Mouse (Mus musculus): ENCODE measurements at regions not wholly inside any gene's neighbourhood (a gene's known extent, or its start where the extent isn't known, plus 50 kb on each side); places are given as distances from the start of the nearest gene placed in this dataset.
A peak's percentile ranks its signal among the peaks of the same experiment; 100 is the strongest.

DNA sequence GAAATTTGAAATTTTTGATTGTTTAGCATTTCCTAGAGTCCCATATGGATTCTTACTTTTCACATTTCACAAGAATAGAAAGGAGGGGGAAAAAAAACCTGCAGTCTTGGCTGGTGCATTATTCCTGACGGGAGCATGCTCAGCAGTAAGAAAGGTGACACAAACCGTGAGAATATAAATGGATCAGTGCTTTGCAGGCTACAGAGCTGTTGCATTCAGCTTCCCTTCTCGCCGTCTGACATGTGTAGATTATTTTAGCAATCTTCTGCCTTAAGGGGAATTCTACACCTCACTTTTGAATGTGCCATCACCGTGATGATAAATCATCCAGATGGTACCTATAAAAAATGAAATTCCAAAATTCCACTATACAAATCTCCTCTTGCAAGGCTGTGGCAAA lies 55.3 kb downstream of the Crygf start:
- H3K4me3 ChIP-seq (ENCODE audit: low read length) = no peak overlapping the region
- H3K4me2 ChIP-seq (ENCODE audit: low read length) = no peak overlapping the region
- WGBS = 81% methylated on average over 5 of the region's 5 CpGs
- H3K4me1 ChIP-seq (ENCODE audit: control insufficient read depth, insufficient read depth, low read depth, low read length) = no peaks in the 10 kb centered on the region
- no peaks in the 10 kb centered on the region for H3K9me3 ChIP-seq (ENCODE audit: control insufficient read depth, low read length)
- H3K27ac ChIP-seq (ENCODE audit: low read depth, low read length) = no peak overlapping the region
- H3K36me3 ChIP-seq (ENCODE audit: control insufficient read depth, insufficient read depth, low read length) = no peaks in the 10 kb centered on the region
- H3K27me3 ChIP-seq (replicated peaks; ENCODE audit: control insufficient read depth, insufficient read depth, low read length) = no peaks in the 10 kb centered on the region
- ATAC-seq = no peak
- H3K9ac ChIP-seq (ENCODE audit: low read depth, low read length) = no peak overlapping the region

GRCm38 (mm10) chr1:66000398-66000797 lies 74.1 kb downstream of the Crygf start:
- no peak overlapping the region for H3K4me2 ChIP-seq (ENCODE audit: low read length)
- H3K36me3 ChIP-seq (ENCODE audit: control insufficient read depth, insufficient read depth, low read length) = no peaks in the 10 kb centered on the region
- H3K4me1 ChIP-seq (ENCODE audit: control insufficient read depth, insufficient read depth, low read depth, low read length) = no peaks in the 10 kb centered on the region; the same call in 1 of the 2 replicates
- 71% methylated on average over 3 of the region's 3 CpGs for WGBS
- H3K9ac ChIP-seq (ENCODE audit: low read depth, low read length) = no peak overlapping the region
- ATAC-seq = no peak
- no peaks in the 10 kb centered on the region for H3K9me3 ChIP-seq (ENCODE audit: control insufficient read depth, low read length)
- no peak overlapping the region for H3K27ac ChIP-seq (ENCODE audit: low read depth, low read length)
- H3K27me3 ChIP-seq (replicated peaks; ENCODE audit: control insufficient read depth, insufficient read depth, low read length) = no peaks in the 10 kb centered on the region
- no peak overlapping the region for H3K4me3 ChIP-seq (ENCODE audit: low read length)

DNA sequence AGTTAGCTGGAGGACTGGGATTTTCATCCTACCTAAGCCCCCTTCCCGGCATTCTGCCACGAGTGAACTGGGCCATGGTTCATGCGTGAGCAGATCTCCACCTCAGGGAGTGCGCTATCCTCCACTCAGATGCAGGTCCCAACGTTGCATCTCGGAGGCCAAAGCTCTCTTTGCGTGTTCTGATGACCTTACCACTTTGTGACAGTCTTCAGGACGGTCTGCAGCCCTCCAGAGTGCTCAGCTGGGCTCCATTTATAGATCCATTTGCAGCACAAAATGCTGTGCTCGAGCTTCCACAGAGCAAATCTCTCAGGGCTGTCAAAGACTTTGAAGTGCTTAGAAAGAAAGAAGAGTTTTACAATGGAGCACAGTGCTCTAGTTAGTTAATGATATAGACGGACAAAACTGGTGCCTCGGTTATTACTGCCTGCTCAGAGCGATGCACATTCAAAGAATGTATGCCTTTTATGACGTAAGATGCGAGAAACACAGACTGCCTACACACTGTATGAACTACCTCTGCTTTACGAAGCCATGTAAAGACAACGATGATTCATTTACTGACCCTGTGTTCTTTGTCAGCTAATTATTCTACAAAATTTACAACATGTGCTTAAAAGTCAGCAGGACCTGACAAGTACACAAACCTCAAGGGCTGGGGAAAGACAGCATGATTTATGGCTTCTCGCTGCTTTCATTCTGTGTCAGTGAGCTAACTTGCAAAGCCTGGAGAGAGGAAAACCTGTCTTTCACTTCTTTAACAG lies 77.8 kb downstream of the Crygf start:
- Histone ChIP-seq H3K27ac (ENCODE audit: low read depth, low read length) (no peak overlapping the region), H3K27me3 (replicated peaks; ENCODE audit: control insufficient read depth, insufficient read depth, low read length) (no peaks in the 10 kb centered on the region), H3K4me2 (ENCODE audit: low read length) (peak overlapping the region; percentile 43), H3K4me1 (ENCODE audit: control insufficient read depth, insufficient read depth, low read depth, low read length) (no peaks in the 10 kb centered on the region; the same call in 1 of the 2 replicates), H3K36me3 (ENCODE audit: control insufficient read depth, insufficient read depth, low read length) (no peaks in the 10 kb centered on the region), H3K9me3 (ENCODE audit: control insufficient read depth, low read length) (no peaks in the 10 kb centered on the region), H3K4me3 (ENCODE audit: low read length) (0 out of 2 replicates have a peak overlapping the region, but pooled peaks have one; percentile 5), H3K9ac (ENCODE audit: low read depth, low read length) (no peak overlapping the region)
- peak; percentile 81 for ATAC-seq
- WGBS = 35% methylated on average over 17 of the region's 17 CpGs

Data from hindbrain, embryonic 16.5 days (tissue).